Mouse (Mus musculus): ENCODE data around the gene Pxk. TPM values are rescaled to one million over a fixed set of nuclear protein-coding genes. Genes with fewer than 3 reads are reported as not detected.
"Not testable (repeated sequence)": the region's sequence is repeated elsewhere in the genome, so short reads cannot be mapped to it uniquely, and the experiment has no call there.

Gene Pxk
- total and polyA plus RNA-seq, 2 experiments from 2014 or later: 55.5 to 58.3 TPM

DNA sequence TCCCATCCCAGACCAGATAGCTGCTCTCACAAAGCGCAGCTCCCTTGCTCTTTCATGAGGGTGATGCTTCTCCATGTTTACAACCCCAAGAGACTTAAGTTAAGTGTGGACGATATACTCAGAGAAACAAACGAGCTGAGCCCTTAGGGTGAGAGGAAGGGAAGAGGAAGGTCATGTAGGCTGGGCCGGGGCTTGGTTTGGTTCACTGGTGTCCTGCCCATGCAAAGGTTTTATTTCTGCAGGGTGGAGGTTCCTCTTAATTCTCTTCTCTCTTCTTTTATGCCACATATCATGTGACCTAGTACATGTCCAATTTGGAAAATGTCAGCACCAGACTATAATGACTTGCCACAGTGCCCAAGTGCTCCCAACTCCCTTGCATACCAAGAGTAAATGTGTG is 17.8 kb downstream of the Pxk start:
- no peak overlapping the region for H3K4me3 ChIP-seq (ENCODE audit: low read depth, low read length)
- no peak overlapping the region for H3K9ac ChIP-seq (replicated peaks; ENCODE audit: low read length, poor library complexity, severe bottlenecking)
- no peak for TF ChIP-seq CTCF (IDR thresholded peaks at IDR 0.05)
- H3K9me3 ChIP-seq (ENCODE audit: low read length): no peaks in the 10 kb centered on the region
- H3K4me2 ChIP-seq (ENCODE audit: low read depth, low read length, poor library complexity, severe bottlenecking): no peak overlapping the region
- WGBS: 95% methylated on average over 4 of the region's 4 CpGs
- H3K4me1 ChIP-seq (ENCODE audit: insufficient read depth, low read length): no peaks in the 10 kb centered on the region
- DNase-seq (ENCODE audit: low spot score) (no peak), ATAC-seq (ENCODE audit: low FRiP score) (no peak)
- H3K27me3 ChIP-seq (ENCODE audit: insufficient read depth, low read length): no peaks in the 10 kb centered on the region
- H3K36me3 ChIP-seq (ENCODE audit: insufficient read depth, low read length): no peaks in the 10 kb centered on the region
- H3K27ac ChIP-seq (ENCODE audit: low read depth, low read length): no peak overlapping the region

DNA sequence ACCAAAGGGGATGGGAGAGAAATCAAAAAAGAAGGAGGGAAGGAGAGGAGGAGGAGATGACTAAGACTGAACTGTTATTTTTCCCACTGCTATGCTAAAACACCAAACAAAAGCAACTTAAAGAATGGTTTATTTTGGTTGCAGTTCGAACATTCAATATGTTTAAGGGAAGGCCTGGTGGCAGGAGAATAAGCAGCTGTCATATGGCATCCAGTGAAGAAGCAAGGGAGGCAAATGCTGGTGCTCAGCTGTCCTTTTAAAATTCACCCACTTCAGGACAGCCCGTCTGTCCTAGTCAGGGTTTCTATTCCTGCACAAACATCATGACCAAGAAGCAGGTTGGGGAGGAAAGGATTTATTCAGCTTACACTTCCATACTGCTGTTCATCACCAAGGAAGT is 19.4 kb downstream of the Pxk start:
- Histone ChIP-seq H3K4me2 (ENCODE audit: low read depth, low read length, poor library complexity, severe bottlenecking) (no peak overlapping the region), H3K9me3 (ENCODE audit: low read length) (no peaks in the 10 kb centered on the region), H3K4me3 (ENCODE audit: low read depth, low read length) (no peak overlapping the region), H3K27me3 (ENCODE audit: insufficient read depth, low read length) (no peaks in the 10 kb centered on the region), H3K9ac (replicated peaks; ENCODE audit: low read length, poor library complexity, severe bottlenecking) (no peak overlapping the region), H3K27ac (ENCODE audit: low read depth, low read length) (no peak overlapping the region), H3K36me3 (ENCODE audit: insufficient read depth, low read length) (peaks cover 3% of the 10 kb centered on the region; the same call in 1 of the 2 replicates), H3K4me1 (ENCODE audit: insufficient read depth, low read length) (no peaks in the 10 kb centered on the region)
- TF ChIP-seq CTCF (IDR thresholded peaks at IDR 0.05): no peak
- 82% methylated on average over 2 of the region's 2 CpGs for WGBS
- no peak for ATAC-seq (ENCODE audit: low FRiP score)
- DNase-seq (ENCODE audit: low spot score): no peak

DNA sequence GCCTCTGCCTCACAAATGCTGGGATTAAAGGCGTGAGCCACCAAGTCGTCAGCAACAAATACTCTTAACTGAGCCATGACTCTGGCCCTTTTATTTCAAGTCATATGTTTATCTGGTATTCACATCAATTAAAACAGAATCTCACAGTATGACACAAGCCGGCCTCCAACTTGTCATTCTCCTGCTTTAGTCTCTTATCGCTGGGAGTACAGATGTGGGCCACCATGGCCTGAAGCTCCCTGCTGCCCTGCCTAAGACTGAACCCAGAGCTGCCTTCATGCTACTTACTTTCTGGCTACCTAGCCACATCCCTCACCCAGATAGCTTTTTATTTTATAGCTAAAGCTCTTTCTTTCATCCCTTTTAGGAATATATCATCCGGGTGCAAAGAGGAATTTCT is 21.4 kb downstream of the Pxk start:
- Histone ChIP-seq H3K4me3 (ENCODE audit: low read depth, low read length) (no peak overlapping the region), H3K4me1 (ENCODE audit: insufficient read depth, low read length) (no peaks in the 10 kb centered on the region), H3K36me3 (ENCODE audit: insufficient read depth, low read length) (peaks cover 10% of the 10 kb centered on the region), H3K9me3 (ENCODE audit: low read length) (no peaks in the 10 kb centered on the region), H3K4me2 (ENCODE audit: low read depth, low read length, poor library complexity, severe bottlenecking) (no peak overlapping the region), H3K9ac (replicated peaks; ENCODE audit: low read length, poor library complexity, severe bottlenecking) (no peak overlapping the region), H3K27ac (ENCODE audit: low read depth, low read length) (no peak overlapping the region), H3K27me3 (ENCODE audit: insufficient read depth, low read length) (no peaks in the 10 kb centered on the region)
- TF ChIP-seq CTCF (IDR thresholded peaks at IDR 0.05): no peak
- ATAC-seq (ENCODE audit: low FRiP score): no peak
- WGBS: 81% methylated on average over 5 of the region's 5 CpGs
- no peak for DNase-seq (ENCODE audit: low spot score)

DNA sequence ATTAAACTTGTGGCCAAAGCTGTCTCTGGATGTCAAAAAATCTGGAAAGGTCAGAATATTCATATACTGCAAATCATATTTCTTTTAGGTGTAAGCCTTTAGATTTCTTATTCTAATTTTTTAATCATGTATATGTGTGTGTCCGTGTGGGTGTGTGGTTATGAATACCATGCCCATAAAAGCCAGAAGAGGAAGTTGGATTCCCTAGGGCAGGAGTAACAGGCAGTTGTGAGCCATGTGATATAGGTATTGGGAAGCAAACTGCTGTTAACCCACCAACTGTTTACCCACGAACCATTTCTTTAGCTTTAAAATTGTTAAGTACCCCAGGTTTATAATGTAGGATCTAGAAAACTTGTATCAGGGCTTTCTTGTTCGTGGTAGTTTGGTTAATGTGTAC is 21.9 kb downstream of the Pxk start:
- H3K36me3 ChIP-seq (ENCODE audit: insufficient read depth, low read length): peaks cover 10% of the 10 kb centered on the region
- H3K4me1 ChIP-seq (ENCODE audit: insufficient read depth, low read length): no peaks in the 10 kb centered on the region
- H3K9ac ChIP-seq (replicated peaks; ENCODE audit: low read length, poor library complexity, severe bottlenecking): no peak overlapping the region
- no peaks in the 10 kb centered on the region for H3K27me3 ChIP-seq (ENCODE audit: insufficient read depth, low read length)
- H3K4me2 ChIP-seq (ENCODE audit: low read depth, low read length, poor library complexity, severe bottlenecking): no peak overlapping the region
- ATAC-seq (ENCODE audit: low FRiP score): no peak
- H3K4me3 ChIP-seq (ENCODE audit: low read depth, low read length): no peak overlapping the region
- H3K9me3 ChIP-seq (ENCODE audit: low read length): no peaks in the 10 kb centered on the region
- no peak for DNase-seq (ENCODE audit: low spot score)
- no peak overlapping the region for H3K27ac ChIP-seq (ENCODE audit: low read depth, low read length)
- 83% methylated on average over 3 of the region's 3 CpGs for WGBS
- TF ChIP-seq CTCF (IDR thresholded peaks at IDR 0.05): no peak

DNA sequence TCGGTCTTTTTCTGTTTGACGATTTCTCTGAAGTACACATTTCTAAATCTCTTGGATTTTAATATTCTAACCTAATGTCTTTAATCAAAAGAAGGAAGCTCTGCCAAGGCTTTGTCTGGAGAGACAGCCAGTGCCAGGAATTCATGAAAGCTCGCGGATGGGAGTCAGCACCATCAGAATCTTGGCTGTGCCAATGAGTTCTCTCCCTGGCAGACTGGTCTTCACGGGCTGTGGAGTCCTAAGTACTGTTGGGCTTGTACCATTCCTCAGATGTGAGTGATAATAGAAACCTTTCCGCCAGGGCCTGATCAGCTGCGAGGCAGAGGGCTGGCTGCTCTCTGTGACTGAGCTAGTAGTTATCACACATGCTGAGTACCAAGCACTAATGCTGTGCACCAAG is 25.1 kb downstream of the Pxk start:
- WGBS: 88% methylated on average over 7 of the region's 7 CpGs

DNA sequence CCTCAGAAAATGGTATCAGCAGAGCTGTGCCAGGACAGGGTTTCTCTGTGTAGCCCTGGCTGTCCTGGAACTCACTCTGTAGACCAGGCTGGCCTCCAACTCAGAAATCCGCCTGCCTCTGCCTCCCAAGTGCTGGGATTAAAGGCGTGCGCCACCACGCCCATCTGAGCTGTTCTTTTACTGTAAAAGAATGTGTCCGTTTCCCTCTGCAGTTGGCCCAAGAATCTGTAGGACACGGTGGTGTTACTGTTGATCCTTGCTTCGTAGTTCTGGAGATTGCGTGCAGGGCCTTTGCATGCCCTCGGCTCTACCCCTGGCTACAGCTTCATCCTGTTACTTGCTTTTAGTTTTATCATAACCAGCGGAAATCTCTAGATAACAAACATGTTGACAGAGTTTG is 25.6 kb downstream of the Pxk start:
- ATAC-seq (ENCODE audit: low FRiP score); H3K4me3 ChIP-seq (ENCODE audit: low read depth, low read length): not testable (repeated sequence)
- WGBS: 94% methylated on average over 10 of the region's 10 CpGs

More for the DNA sequence above, 25.1 kb downstream of the Pxk start:
- H3K27ac ChIP-seq (ENCODE audit: low read depth, low read length): no peak overlapping the region
- H3K4me2 ChIP-seq (ENCODE audit: low read depth, low read length, poor library complexity, severe bottlenecking): no peak overlapping the region
- H3K4me1 ChIP-seq (ENCODE audit: insufficient read depth, low read length): no peaks in the 10 kb centered on the region
- no peak overlapping the region for H3K4me3 ChIP-seq (ENCODE audit: low read depth, low read length)
- H3K9ac ChIP-seq (replicated peaks; ENCODE audit: low read length, poor library complexity, severe bottlenecking): no peak overlapping the region
- ATAC-seq (ENCODE audit: low FRiP score) (no peak), DNase-seq (ENCODE audit: low spot score) (no peak)
- no peaks in the 10 kb centered on the region for H3K27me3 ChIP-seq (ENCODE audit: insufficient read depth, low read length)
- peaks cover 19% of the 10 kb centered on the region for H3K36me3 ChIP-seq (ENCODE audit: insufficient read depth, low read length)
- no peak for TF ChIP-seq CTCF (IDR thresholded peaks at IDR 0.05)
- H3K9me3 ChIP-seq (ENCODE audit: low read length): no peaks in the 10 kb centered on the region

More for the DNA sequence above, 25.6 kb downstream of the Pxk start:
- H3K9ac ChIP-seq (replicated peaks; ENCODE audit: low read length, poor library complexity, severe bottlenecking); H3K9me3 ChIP-seq (ENCODE audit: low read length); H3K4me2 ChIP-seq (ENCODE audit: low read depth, low read length, poor library complexity, severe bottlenecking); H3K27me3 ChIP-seq (ENCODE audit: insufficient read depth, low read length); H3K4me1 ChIP-seq (ENCODE audit: insufficient read depth, low read length); DNase-seq (ENCODE audit: low spot score); H3K27ac ChIP-seq (ENCODE audit: low read depth, low read length): not testable (repeated sequence)
- peaks cover 19% of the 10 kb centered on the region for H3K36me3 ChIP-seq (ENCODE audit: insufficient read depth, low read length)

Data from midbrain, postnatal 0 days (tissue).